Mouse (Mus musculus) cerebellum, adult 2 months (tissue): ENCODE data around the gene Rps15. TPM values are rescaled to one million over a fixed set of nuclear protein-coding genes. Genes with fewer than 3 reads are reported as not detected.

ENCODE experiments used
- DNase-seq, 2 experiments: peaks; one replicate each; pipeline ENCODE4 v3.0.0; 2021
- H3K27ac ChIP-seq: fragments of 200-500 bp; 2 replicates; pipeline ENCODE4 v1.5.1; 2012; ENCODE audit warnings: low read length, control low read depth, inconsistent platforms; ENCODE audit not compliant: insufficient read depth
- H3K27me3 ChIP-seq: fragments of 200-500 bp; 2 replicates; pipeline ENCODE4 v1.6.1; 2012; ENCODE audit warnings: inconsistent platforms, mild to moderate bottlenecking, low read length, moderate library complexity; ENCODE audit not compliant: control insufficient read depth, insufficient read depth
- H3K4me1 ChIP-seq: fragments of 200-500 bp; 2 replicates; pipeline ENCODE4 v1.6.1; 2011; ENCODE audit warnings: low read length; ENCODE audit not compliant: control insufficient read depth, insufficient read depth
- H3K4me3 ChIP-seq: fragments of 200-500 bp; replicated peaks from 2 replicates; pipeline ENCODE3; 2011; ENCODE audit warnings: mild to moderate bottlenecking, low read depth, low read length, control low read depth; ENCODE audit not compliant: insufficient read depth
- CTCF ChIP-seq: fragments of 200-500 bp; IDR thresholded peaks from 2 replicates; pipeline ENCODE4 v1.5.1; 2011; ENCODE audit warnings: low read depth, mild to moderate bottlenecking, control low read depth, low read length, moderate library complexity, borderline replicate concordance; ENCODE audit not compliant: insufficient read depth
- POLR2A ChIP-seq: fragments of 200-500 bp; IDR thresholded peaks from 2 replicates; pipeline ENCODE4 v1.6.1; 2011; ENCODE audit warnings: low read length, control low read depth, borderline replicate concordance; ENCODE audit not compliant: insufficient read depth
- WGBS: fragments of 180-500 bp; shearing (Covaris S2); methylation state at CpG from one replicate; pipeline ENCODE4 v1.1.7; 2018; 5-methylcytosine and 5-hydroxymethylcytosine counted together
- polyA plus RNA-seq: library from polyadenylated mRNA; depleted of rRNA; stranded (reverse); fragments of >200 nt; gene quantifications from 2 replicates; pipeline ENCODE4 v1.2.3, GENCODE M21; 2012

The Rps15 gene
- polyA plus RNA-seq, 1 experiment = 1,454 TPM

GRCm38 (mm10) chr10:80315315-80315714 lies 23.1 kb downstream of the Rps15 start:
- Histone ChIP-seq H3K4me3 (no peak overlapping the region), H3K27ac (no peak overlapping the region), H3K4me1 (peaks cover 59% of the 10 kb centered on the region), H3K27me3 (no peaks in the 10 kb centered on the region)
- DNase-seq = peak in 1 of 2 experiments; percentile 33
- WGBS = 62% methylated on average over 27 of the region's 27 CpGs
- TF ChIP-seq CTCF (no peak), POLR2A (no peak)

- Histone ChIP-seq H3K4me1 (peaks cover 58% of the 10 kb centered on the region), H3K4me3 (no peak overlapping the region), H3K27me3 (no peaks in the 10 kb centered on the region), H3K27ac (no peak overlapping the region)
- WGBS = 10% methylated on average over 11 of the region's 11 CpGs
- no peak for TF ChIP-seq CTCF
- no peak for TF ChIP-seq POLR2A
- DNase-seq = no peak
Observed at GRCm38 (mm10) chr10:80316359-80316781, 24.1 kb downstream of the Rps15 start.

- Histone ChIP-seq H3K4me1 (peaks cover 52% of the 10 kb centered on the region), H3K27ac (no peak overlapping the region), H3K4me3 (no peak overlapping the region), H3K27me3 (no peaks in the 10 kb centered on the region)
- 27% methylated on average over 10 of the region's 10 CpGs for WGBS
- no peak for DNase-seq
- TF ChIP-seq CTCF = no peak
- no peak for TF ChIP-seq POLR2A
Observed at GRCm38 (mm10) chr10:80317011-80317410, 24.8 kb downstream of the Rps15 start.

- under 1% methylated on average over 34 of the region's 34 CpGs for WGBS
- DNase-seq = peak; percentile 89 to 91
- TF ChIP-seq POLR2A (peak; percentile 61; the same call in 1 of the 2 replicates), CTCF (no peak)
- Histone ChIP-seq H3K4me1 (peaks cover 26% of the 10 kb centered on the region), H3K27me3 (no peaks in the 10 kb centered on the region), H3K4me3 (peak within 1 kb of the TSS; percentile 90), H3K27ac (peak within 1 kb of the TSS; percentile 59)
Observed at GRCm38 (mm10) chr10:80320340-80320760, 28.1 kb downstream of the Rps15 start, which contains the start of gene 2310011J03Rik. Gene 2310011J03Rik, minus strand, starts transcription at chr10:80320537.

GRCm38 (mm10) chr10:80321014-80321669 lies 28.9 kb downstream of the Rps15 start:
- peaks cover 25% of the 10 kb centered on the region for H3K4me1 ChIP-seq
- no peak overlapping the region for H3K4me3 ChIP-seq
- no peak overlapping the region for H3K27ac ChIP-seq
- TF ChIP-seq CTCF = no peak
- no peak for TF ChIP-seq POLR2A
- DNase-seq = no peak
- WGBS = 58% methylated on average over 6 of the region's 6 CpGs
- H3K27me3 ChIP-seq = no peaks in the 10 kb centered on the region

- DNase-seq = no peak
- H3K27me3 ChIP-seq = no peaks in the 10 kb centered on the region
- WGBS = 81% methylated on average over 21 of the region's 21 CpGs
- H3K4me3 ChIP-seq = no peak overlapping the region
- no peak overlapping the region for H3K27ac ChIP-seq
- no peak for TF ChIP-seq CTCF
- TF ChIP-seq POLR2A = no peak
- peaks cover 17% of the 10 kb centered on the region for H3K4me1 ChIP-seq
Observed at GRCm38 (mm10) chr10:80321670-80322581, 29.7 kb downstream of the Rps15 start.

- Histone ChIP-seq H3K4me3 (peak overlapping the region; percentile 74), H3K27ac (0 out of 2 replicates have a peak overlapping the region, but pooled peaks have one; percentile 2), H3K4me1 (peaks cover 10% of the 10 kb centered on the region), H3K27me3 (no peaks in the 10 kb centered on the region)
- no peak for TF ChIP-seq CTCF
- no peak for DNase-seq
- 3% methylated on average over 28 of the region's 28 CpGs for WGBS
Observed at GRCm38 (mm10) chr10:80322811-80323211, 30.6 kb downstream of the Rps15 start.
